9 mouse cellular contexts compared by ENCODE assay signal in genomic region chr8:78630414-78631164, GRCm38 (mm10).
DNase-seq lines count a peak whose midpoint lies in the region; ATAC-seq and TF ChIP-seq lines count a peak whose summit lies in the region.
"Had no signal": no experiment of that assay in that cellular context is flagged by ENCODE, and none has a peak within 500 bp of the region (broad histone marks: within the 10 kb centered on the region; RNA-seq: fewer than 3 reads in every experiment).

No protein-coding gene starts in this region.

- H3K9ac ChIP-seq in intestine, embryonic 15.5 days = no peak overlapping the region

- peak; percentile 63 for ATAC-seq in megakaryocyte progenitor cell, adult 5-6 weeks (replicated peaks; ENCODE audit: poor library complexity)
- ATAC-seq in intestine, embryonic 15.5 days = no peak

- no peak for TF ChIP-seq CTCF in lung, adult 2 months (IDR thresholded peaks at IDR 0.05; ENCODE audit: insufficient read depth, low read length)

- no peaks in the 10 kb centered on the region for H3K36me3 ChIP-seq in embryonic facial prominence, embryonic 10.5 days (replicated peaks)
- H3K36me3 ChIP-seq in intestine, embryonic 15.5 days = no peaks in the 10 kb centered on the region

- no peak overlapping the region for H3K4me3 ChIP-seq in lung, adult 2 months (replicated peaks; ENCODE audit: extremely low read depth, low read depth, low read length)
- H3K4me3 ChIP-seq in embryonic facial prominence, embryonic 10.5 days = no peak overlapping the region
- H3K4me3 ChIP-seq in intestine, embryonic 15.5 days (replicated peaks) = no peak overlapping the region

- 0 out of 2 replicates have a peak, but pooled peaks have one; percentile 16 for TF ChIP-seq POLR2A in lung, adult 2 months (IDR thresholded peaks at IDR 0.05; ENCODE audit: borderline replicate concordance, extremely low read depth, low read depth, low read length)

- H3K4me1 ChIP-seq in lung, adult 2 months (ENCODE audit: control insufficient read depth, insufficient read depth, low read length) = peaks cover 11% of the 10 kb centered on the region
- peaks cover 57% of the 10 kb centered on the region for H3K4me1 ChIP-seq in embryonic facial prominence, embryonic 10.5 days
- peaks cover 3% of the 10 kb centered on the region for H3K4me1 ChIP-seq in intestine, embryonic 15.5 days (replicated peaks)

- DNase-seq in adrenal gland, postnatal 14 days = peak; percentile 14
- DNase-seq in adrenal gland, adult 8-10 months = no peak
- no peak for DNase-seq in lung, adult 2 months
- DNase-seq in lung, postnatal 36 days = no peak
- peak; percentile 20 for DNase-seq in embryonic facial prominence, embryonic 10.5 days (ENCODE audit: low spot score)
- no peak for DNase-seq in layer of hippocampus, adult 8-10 months (ENCODE audit: low spot score in 2 of 2)
- DNase-seq: right cerebral cortex, postnatal 4 days had no signal

- H3K27me3 ChIP-seq in embryonic facial prominence, embryonic 10.5 days (replicated peaks; ENCODE audit: low read depth, poor library complexity, severe bottlenecking) = 0 out of 2 replicates have a peak, but pooled peaks cover 6% of the 10 kb centered on the region
- H3K27me3 ChIP-seq in intestine, embryonic 15.5 days (replicated peaks) = no peaks in the 10 kb centered on the region

- no peak overlapping the region for H3K4me2 ChIP-seq in intestine, embryonic 15.5 days (replicated peaks)

- H3K27ac ChIP-seq in embryonic facial prominence, embryonic 10.5 days (replicated peaks) = peak overlapping the region; percentile 27; the same call in 1 of the 2 replicates
- no peak overlapping the region for H3K27ac ChIP-seq in intestine, embryonic 15.5 days

- no peaks in the 10 kb centered on the region for H3K9me3 ChIP-seq in embryonic facial prominence, embryonic 10.5 days
- H3K9me3 ChIP-seq in intestine, embryonic 15.5 days = no peaks in the 10 kb centered on the region

- WGBS in lung, adult 2 months = 50% methylated on average over 19 of the region's 19 CpGs
- WGBS in embryonic facial prominence, embryonic 10.5 days = 49% methylated on average over 19 of the region's 19 CpGs
- WGBS in intestine, embryonic 15.5 days = 62% methylated on average over 19 of the region's 19 CpGs

Comparison
In these comparisons a context has a peak if more than half of its experiments do, and no peak if none do; other contexts are left out.
1. DNase-seq: peak in adrenal gland, postnatal 14 days (single experiment) and embryonic facial prominence, embryonic 10.5 days (single experiment); none in adrenal gland, adult 8-10 months (single experiment), lung, adult 2 months (single experiment), lung, postnatal 36 days (single experiment) and layer of hippocampus, adult 8-10 months (0 of 2).